Mouse (Mus musculus) c-Kit-positive CD71-positive TER-119-positive erythroid progenitor cells, embryonic 14.5 days (primary cell): ENCODE results near the gene Bnc2.

Source experiments
- DNase-seq: peaks from one replicate; pipeline ENCODE4 v3.0.0-alpha.2; 2013; ENCODE audit warnings: low spot score

The Bnc2 gene

GRCm38 (mm10) chr4:84427955-84428354, 247.1 kb downstream of the Bnc2 start:
- DNase-seq: no peak

- DNase-seq: no peak
Measured at GRCm38 (mm10) chr4:84411431-84411830, 263.6 kb downstream of the Bnc2 start.

- DNase-seq: no peak
Measured at GRCm38 (mm10) chr4:84407328-84408028, 267.6 kb downstream of the Bnc2 start.

- DNase-seq: no peak
Measured at GRCm38 (mm10) chr4:84403356-84404145, 271.5 kb downstream of the Bnc2 start.

- no peak for DNase-seq
Measured at GRCm38 (mm10) chr4:84388991-84389390, 286.1 kb downstream of the Bnc2 start.

GRCm38 (mm10) chr4:84385156-84385555, 289.9 kb downstream of the Bnc2 start:
- DNase-seq: no peak

GRCm38 (mm10) chr4:84379289-84379688, 295.8 kb downstream of the Bnc2 start:
- DNase-seq: no peak

- no peak for DNase-seq
Measured at GRCm38 (mm10) chr4:84377513-84377912, 297.6 kb downstream of the Bnc2 start.

GRCm38 (mm10) chr4:84362337-84362823, 312.7 kb downstream of the Bnc2 start:
- DNase-seq: no peak

- no peak for DNase-seq
Measured at GRCm38 (mm10) chr4:84361165-84361564, 313.9 kb downstream of the Bnc2 start.

- no peak for DNase-seq
Measured at GRCm38 (mm10) chr4:84359996-84360395, 315.1 kb downstream of the Bnc2 start.

GRCm38 (mm10) chr4:84358204-84358603, 316.9 kb downstream of the Bnc2 start:
- DNase-seq: no peak

- no peak for DNase-seq
Measured at GRCm38 (mm10) chr4:84357382-84357781, 317.7 kb downstream of the Bnc2 start.

- DNase-seq: no peak
Measured at GRCm38 (mm10) chr4:84356468-84357153, 318.5 kb downstream of the Bnc2 start.

- DNase-seq: no peak
Measured at GRCm38 (mm10) chr4:84352656-84353055, 322.4 kb downstream of the Bnc2 start.

- DNase-seq: no peak
Measured at GRCm38 (mm10) chr4:84349536-84349935, 325.5 kb downstream of the Bnc2 start.

GRCm38 (mm10) chr4:84339172-84339571, 335.9 kb downstream of the Bnc2 start:
- DNase-seq: no peak

GRCm38 (mm10) chr4:84331995-84332394, 343.1 kb downstream of the Bnc2 start:
- DNase-seq: no peak

GRCm38 (mm10) chr4:84331450-84331849, 343.6 kb downstream of the Bnc2 start:
- DNase-seq: no peak

- no peak for DNase-seq
Measured at GRCm38 (mm10) chr4:84330509-84330908, 344.6 kb downstream of the Bnc2 start.

GRCm38 (mm10) chr4:84329651-84330050, 345.4 kb downstream of the Bnc2 start:
- no peak for DNase-seq

- DNase-seq: no peak
Measured at GRCm38 (mm10) chr4:84324371-84324770, 350.7 kb downstream of the Bnc2 start.

- DNase-seq: no peak
Measured at GRCm38 (mm10) chr4:84321598-84321997, 353.5 kb downstream of the Bnc2 start.
